Mouse (Mus musculus): ENCODE measurements at regions not wholly inside any gene's neighbourhood (a gene's known extent, or its start where the extent isn't known, plus 50 kb on each side); places are given as distances from the start of the nearest gene placed in this dataset.
A peak's percentile ranks its signal among the peaks of the same experiment; 100 is the strongest.

DNA sequence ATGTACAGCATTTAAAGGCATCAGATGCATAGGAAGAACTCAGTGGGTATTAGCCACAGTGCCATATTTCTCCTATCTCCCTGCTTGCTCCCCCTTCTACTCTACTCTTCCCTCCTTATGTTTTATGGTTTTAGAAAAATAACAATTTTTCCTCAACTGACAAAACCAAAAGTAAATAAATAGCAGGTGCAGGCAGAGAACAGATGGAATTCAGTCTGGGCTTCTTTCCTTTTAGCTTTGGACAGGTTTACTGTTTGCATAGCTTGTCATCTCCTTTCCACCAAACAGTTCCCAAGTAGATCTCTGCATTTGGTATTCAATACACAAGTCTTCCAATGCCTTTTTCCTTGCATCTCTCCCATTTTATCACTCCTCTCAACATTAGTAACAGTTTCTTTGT, 152.5 kb upstream of the Astn2 start:
- Histone ChIP-seq H3K4me3 (ENCODE audit: low read depth, low read length) (no peak overlapping the region), H3K36me3 (replicated peaks; ENCODE audit: control insufficient read depth, insufficient read depth, low read depth, low read length) (no peaks in the 10 kb centered on the region), H3K4me1 (ENCODE audit: control insufficient read depth, insufficient read depth, low read length) (no peaks in the 10 kb centered on the region), H3K9me3 (replicated peaks; ENCODE audit: control insufficient read depth, low read length) (no peaks in the 10 kb centered on the region), H3K27me3 (ENCODE audit: control insufficient read depth, insufficient read depth, low read length) (no peaks in the 10 kb centered on the region), H3K4me2 (ENCODE audit: low read depth, low read length) (no peak overlapping the region), H3K27ac (replicated peaks; ENCODE audit: low read depth, low read length) (no peak overlapping the region), H3K9ac (replicated peaks; ENCODE audit: low read length) (no peak overlapping the region)
- DNase-seq (ENCODE audit: low spot score) (no peak), ATAC-seq (replicated peaks; ENCODE audit: insufficient number of reproducible peaks, low FRiP score, low TSS enrichment, low read depth) (no peak)

DNA sequence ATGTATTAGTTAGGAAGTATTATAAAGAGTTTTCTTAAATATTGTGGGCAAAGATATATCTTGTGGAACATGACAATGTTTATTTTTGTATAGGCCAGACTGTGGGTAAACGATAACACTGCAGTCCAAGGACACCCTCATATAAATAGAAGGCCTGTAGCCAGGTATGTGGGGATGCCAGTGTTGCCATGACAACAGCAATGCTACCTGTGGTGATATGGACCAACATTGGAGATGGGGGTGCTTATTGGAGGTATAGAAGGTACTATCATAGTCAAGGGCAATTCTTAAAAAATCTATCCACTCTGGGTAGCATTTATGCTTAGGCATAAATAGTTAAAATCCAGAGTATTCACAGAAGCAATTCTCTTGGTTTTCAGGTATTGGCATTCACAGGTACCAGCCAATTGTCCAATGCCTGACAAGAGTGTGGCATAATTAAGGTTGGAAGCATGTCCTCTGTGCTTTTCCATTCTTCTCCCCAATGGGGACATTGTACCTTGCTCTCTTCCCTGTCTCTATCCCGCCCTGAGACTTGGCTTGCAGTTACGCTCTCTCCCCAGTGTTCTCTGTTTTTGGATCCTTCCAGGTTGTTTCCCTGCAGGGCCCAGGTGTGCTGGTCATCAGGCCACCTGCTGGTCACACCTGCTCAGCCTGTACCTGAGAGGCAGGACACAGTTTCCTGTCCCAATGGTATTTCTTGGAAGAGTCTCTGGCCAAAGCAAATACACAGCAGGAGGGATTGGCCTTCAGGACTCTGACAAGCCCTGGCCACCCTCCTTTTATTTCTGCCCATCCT, 146.1 kb upstream of the Astn2 start:
- 75% methylated on average over 3 of the region's 3 CpGs for WGBS
- Histone ChIP-seq H3K36me3 (replicated peaks; ENCODE audit: control insufficient read depth, insufficient read depth, low read depth, low read length) (no peaks in the 10 kb centered on the region), H3K27me3 (ENCODE audit: control insufficient read depth, insufficient read depth, low read length) (no peaks in the 10 kb centered on the region), H3K9ac (replicated peaks; ENCODE audit: low read length) (no peak overlapping the region), H3K9me3 (replicated peaks; ENCODE audit: control insufficient read depth, low read length) (no peaks in the 10 kb centered on the region), H3K4me3 (ENCODE audit: low read depth, low read length) (no peak overlapping the region), H3K4me2 (ENCODE audit: low read depth, low read length) (no peak overlapping the region), H3K4me1 (ENCODE audit: control insufficient read depth, insufficient read depth, low read length) (no peaks in the 10 kb centered on the region), H3K27ac (replicated peaks; ENCODE audit: low read depth, low read length) (no peak overlapping the region)
- DNase-seq (ENCODE audit: low spot score): no peak
- ATAC-seq (replicated peaks; ENCODE audit: insufficient number of reproducible peaks, low FRiP score, low TSS enrichment, low read depth): no peak

DNA sequence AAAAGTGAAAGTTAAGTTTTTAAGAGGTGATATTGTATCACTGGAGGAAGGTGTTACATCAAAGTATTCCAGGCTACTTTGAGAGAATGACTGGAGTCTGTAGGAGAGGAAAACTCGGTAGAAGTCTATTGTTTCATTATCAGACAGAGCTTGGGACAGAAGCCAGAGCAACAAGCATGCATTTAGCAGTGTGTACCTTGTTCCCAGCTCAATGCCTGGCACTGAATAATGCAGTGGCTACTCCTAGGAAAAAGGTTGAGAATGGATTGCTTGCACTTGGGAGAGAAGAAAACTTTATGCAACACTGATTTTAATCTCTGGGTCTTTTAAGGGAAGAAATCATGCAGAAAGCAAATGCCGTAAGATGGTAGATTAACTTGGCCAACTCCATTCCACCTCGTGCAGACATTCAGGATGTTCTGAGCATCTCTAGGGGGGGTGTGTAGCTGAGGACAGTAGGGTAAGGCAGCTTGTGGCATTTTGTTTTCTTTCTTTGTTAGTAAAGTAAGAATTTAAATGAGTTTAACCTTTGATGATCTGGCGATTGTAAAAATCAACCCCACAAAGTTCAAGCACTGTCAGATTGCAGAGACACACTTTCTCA, 138.5 kb upstream of the Astn2 start:
- Histone ChIP-seq H3K4me3 (ENCODE audit: low read depth, low read length) (no peak overlapping the region), H3K4me1 (ENCODE audit: control insufficient read depth, insufficient read depth, low read length) (no peaks in the 10 kb centered on the region), H3K9me3 (replicated peaks; ENCODE audit: control insufficient read depth, low read length) (no peaks in the 10 kb centered on the region), H3K4me2 (ENCODE audit: low read depth, low read length) (no peak overlapping the region), H3K27me3 (ENCODE audit: control insufficient read depth, insufficient read depth, low read length) (no peaks in the 10 kb centered on the region), H3K27ac (replicated peaks; ENCODE audit: low read depth, low read length) (no peak overlapping the region), H3K9ac (replicated peaks; ENCODE audit: low read length) (no peak overlapping the region), H3K36me3 (replicated peaks; ENCODE audit: control insufficient read depth, insufficient read depth, low read depth, low read length) (no peaks in the 10 kb centered on the region)
- DNase-seq (ENCODE audit: low spot score) (no peak), ATAC-seq (replicated peaks; ENCODE audit: insufficient number of reproducible peaks, low FRiP score, low TSS enrichment, low read depth) (no peak)
- 71% methylated on average over 4 of the region's 4 CpGs for WGBS

DNA sequence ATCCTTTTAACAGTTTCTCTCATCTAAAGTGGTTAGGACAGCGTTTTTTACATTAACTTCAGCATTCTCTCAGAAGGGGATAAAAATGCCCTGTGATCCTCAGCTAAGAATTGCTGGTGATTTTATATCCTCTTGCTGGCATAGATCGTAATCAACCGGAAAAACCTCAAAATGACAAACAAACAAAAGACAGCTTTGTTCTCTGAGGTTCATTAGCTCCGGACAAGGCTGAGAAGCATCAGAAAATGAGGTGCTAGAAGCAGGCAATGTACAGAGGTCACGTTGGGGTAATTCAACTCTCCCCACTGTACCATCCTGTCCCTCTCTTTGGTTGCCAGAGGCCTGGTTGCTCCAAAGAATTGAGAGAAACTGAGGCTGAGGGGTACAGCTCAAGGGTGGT, 120.0 kb upstream of the Astn2 start:
- WGBS: 62% methylated on average over 5 of the region's 5 CpGs
- Histone ChIP-seq H3K4me3 (ENCODE audit: low read depth, low read length) (no peak overlapping the region), H3K27ac (replicated peaks; ENCODE audit: low read depth, low read length) (no peak overlapping the region), H3K4me2 (ENCODE audit: low read depth, low read length) (no peak overlapping the region), H3K9me3 (replicated peaks; ENCODE audit: control insufficient read depth, low read length) (no peaks in the 10 kb centered on the region), H3K9ac (replicated peaks; ENCODE audit: low read length) (no peak overlapping the region), H3K36me3 (replicated peaks; ENCODE audit: control insufficient read depth, insufficient read depth, low read depth, low read length) (no peaks in the 10 kb centered on the region), H3K27me3 (ENCODE audit: control insufficient read depth, insufficient read depth, low read length) (no peaks in the 10 kb centered on the region), H3K4me1 (ENCODE audit: control insufficient read depth, insufficient read depth, low read length) (no peaks in the 10 kb centered on the region)
- ATAC-seq (replicated peaks; ENCODE audit: insufficient number of reproducible peaks, low FRiP score, low TSS enrichment, low read depth): no peak
- DNase-seq (ENCODE audit: low spot score): no peak

DNA sequence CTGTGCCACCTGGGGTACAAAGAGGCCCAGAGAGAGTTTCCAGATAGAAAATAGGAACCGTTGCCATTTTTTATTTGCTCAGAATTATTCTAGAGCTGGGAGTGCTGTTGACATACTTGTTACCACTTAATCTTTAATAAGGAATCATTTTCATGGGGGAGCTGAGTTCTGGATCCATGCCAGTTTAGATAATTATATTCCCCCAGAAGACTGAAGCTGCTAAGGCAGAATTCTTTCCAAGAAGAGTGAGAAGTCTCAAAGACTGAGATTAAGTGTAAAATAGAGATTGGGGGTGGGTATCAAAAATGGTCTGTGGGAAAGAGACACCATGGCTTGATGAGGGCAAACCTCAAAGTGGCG, 119.5 kb upstream of the Astn2 start:
- ATAC-seq (replicated peaks; ENCODE audit: insufficient number of reproducible peaks, low FRiP score, low TSS enrichment, low read depth): no peak

DNA sequence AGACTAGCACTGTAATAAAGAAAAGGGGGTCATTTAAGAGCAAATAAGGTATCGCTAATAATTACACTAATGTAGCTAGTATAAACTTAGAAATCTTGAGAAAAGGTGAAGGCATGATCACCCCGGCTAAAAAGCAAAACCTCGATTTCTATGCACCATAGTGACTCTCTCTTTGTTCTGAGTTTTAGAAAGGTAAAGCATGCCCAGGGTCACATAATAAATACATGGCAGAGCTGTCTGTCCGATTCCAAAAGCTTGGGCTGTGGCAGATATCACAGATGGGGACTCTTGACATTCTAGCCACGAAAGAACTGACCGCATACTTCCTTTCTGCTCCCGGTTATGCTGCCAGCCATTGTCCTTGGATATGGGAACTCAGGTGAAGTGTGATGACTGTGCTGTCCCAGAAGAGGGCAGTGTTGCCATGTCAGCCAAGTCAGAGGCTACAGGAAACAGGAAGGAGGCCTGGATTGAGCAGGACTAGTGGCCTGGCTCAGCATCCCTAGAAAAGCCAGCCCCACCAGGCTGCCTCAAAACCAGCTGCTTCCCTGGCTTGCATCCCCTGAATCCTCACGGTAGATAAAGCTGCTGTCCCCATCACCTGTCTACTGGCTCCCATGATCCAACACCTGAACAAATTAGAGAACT, 119.0 kb upstream of the Astn2 start:
- peak; percentile 71 for DNase-seq (ENCODE audit: low spot score)
- Histone ChIP-seq H3K4me2 (ENCODE audit: low read depth, low read length) (no peak overlapping the region), H3K27me3 (ENCODE audit: control insufficient read depth, insufficient read depth, low read length) (no peaks in the 10 kb centered on the region), H3K4me1 (ENCODE audit: control insufficient read depth, insufficient read depth, low read length) (no peaks in the 10 kb centered on the region), H3K36me3 (replicated peaks; ENCODE audit: control insufficient read depth, insufficient read depth, low read depth, low read length) (no peaks in the 10 kb centered on the region), H3K9ac (replicated peaks; ENCODE audit: low read length) (no peak overlapping the region), H3K9me3 (replicated peaks; ENCODE audit: control insufficient read depth, low read length) (no peaks in the 10 kb centered on the region), H3K4me3 (ENCODE audit: low read depth, low read length) (no peak overlapping the region), H3K27ac (replicated peaks; ENCODE audit: low read depth, low read length) (no peak overlapping the region)
- 41% methylated on average over 8 of the region's 8 CpGs for WGBS
- ATAC-seq (replicated peaks; ENCODE audit: insufficient number of reproducible peaks, low FRiP score, low TSS enrichment, low read depth): peak; percentile 82

More for the DNA sequence above, 119.5 kb upstream of the Astn2 start:
- Histone ChIP-seq H3K27me3 (ENCODE audit: control insufficient read depth, insufficient read depth, low read length) (no peaks in the 10 kb centered on the region), H3K4me1 (ENCODE audit: control insufficient read depth, insufficient read depth, low read length) (no peaks in the 10 kb centered on the region), H3K27ac (replicated peaks; ENCODE audit: low read depth, low read length) (no peak overlapping the region), H3K4me2 (ENCODE audit: low read depth, low read length) (no peak overlapping the region), H3K4me3 (ENCODE audit: low read depth, low read length) (no peak overlapping the region), H3K36me3 (replicated peaks; ENCODE audit: control insufficient read depth, insufficient read depth, low read depth, low read length) (no peaks in the 10 kb centered on the region), H3K9ac (replicated peaks; ENCODE audit: low read length) (no peak overlapping the region), H3K9me3 (replicated peaks; ENCODE audit: control insufficient read depth, low read length) (no peaks in the 10 kb centered on the region)
- DNase-seq (ENCODE audit: low spot score): no peak
- WGBS: 85% methylated on average over 2 of the region's 2 CpGs

DNA sequence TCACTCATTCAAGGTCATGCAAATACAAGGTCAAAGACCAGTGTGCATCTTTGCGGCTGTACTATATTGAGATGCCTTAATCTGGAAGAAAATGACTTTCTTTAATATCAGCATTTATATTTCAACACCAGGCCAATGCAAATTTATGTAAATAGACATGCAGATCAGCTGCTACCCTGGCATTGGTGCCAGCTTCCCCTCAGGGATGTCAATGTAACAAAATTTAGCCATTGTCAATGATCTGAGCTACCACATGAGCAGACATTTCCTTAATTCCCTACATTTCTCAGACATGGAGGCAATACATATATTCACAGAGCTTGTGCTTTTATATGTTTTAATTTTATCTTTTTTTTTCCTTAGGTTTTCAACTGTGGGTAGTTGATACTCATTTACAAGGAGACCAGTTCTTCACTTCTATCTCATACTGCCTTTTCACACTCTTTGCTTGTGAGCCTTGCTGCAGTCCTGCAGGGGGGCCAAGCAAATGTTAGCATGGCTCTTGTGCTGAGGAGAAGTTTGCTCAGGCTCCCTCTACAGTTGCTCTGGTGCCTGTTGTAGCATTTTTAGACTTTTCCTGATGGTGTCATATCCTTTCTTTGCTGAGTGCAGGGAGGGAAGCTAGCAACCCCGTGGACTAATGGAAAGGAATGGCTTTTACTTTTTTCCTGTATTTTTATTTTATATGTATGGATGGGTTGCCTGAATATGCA, 117.8 kb upstream of the Astn2 start:
- 88% methylated on average over 2 of the region's 2 CpGs for WGBS
- H3K4me3 ChIP-seq (ENCODE audit: low read depth, low read length): no peak overlapping the region
- no peaks in the 10 kb centered on the region for H3K4me1 ChIP-seq (ENCODE audit: control insufficient read depth, insufficient read depth, low read length)
- H3K9me3 ChIP-seq (replicated peaks; ENCODE audit: control insufficient read depth, low read length): no peaks in the 10 kb centered on the region
- no peaks in the 10 kb centered on the region for H3K36me3 ChIP-seq (replicated peaks; ENCODE audit: control insufficient read depth, insufficient read depth, low read depth, low read length)
- H3K9ac ChIP-seq (replicated peaks; ENCODE audit: low read length): no peak overlapping the region
- no peaks in the 10 kb centered on the region for H3K27me3 ChIP-seq (ENCODE audit: control insufficient read depth, insufficient read depth, low read length)
- no peak overlapping the region for H3K27ac ChIP-seq (replicated peaks; ENCODE audit: low read depth, low read length)
- no peak for ATAC-seq (replicated peaks; ENCODE audit: insufficient number of reproducible peaks, low FRiP score, low TSS enrichment, low read depth)
- H3K4me2 ChIP-seq (ENCODE audit: low read depth, low read length): no peak overlapping the region
- DNase-seq (ENCODE audit: low spot score): no peak

DNA sequence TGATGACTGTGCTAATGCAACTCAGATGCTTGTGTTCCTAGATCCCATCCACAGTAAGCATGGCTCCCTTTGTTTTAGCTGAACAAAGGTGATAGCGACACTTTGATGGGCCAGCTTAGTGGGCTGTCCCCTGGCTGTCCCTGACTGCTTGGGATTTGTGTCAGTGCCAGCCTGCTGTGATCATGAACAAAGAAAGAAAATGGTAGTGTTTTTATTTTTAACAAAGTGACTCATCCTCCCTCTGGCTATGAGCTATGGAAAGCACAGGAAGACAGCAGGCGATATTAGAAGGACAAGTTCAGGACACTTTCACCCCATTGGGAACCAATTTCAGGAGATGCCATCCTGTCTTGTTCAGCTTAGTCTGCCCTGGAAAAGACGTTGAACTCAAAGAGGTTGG, 116.4 kb upstream of the Astn2 start:
- H3K36me3 ChIP-seq (replicated peaks; ENCODE audit: control insufficient read depth, insufficient read depth, low read depth, low read length): no peaks in the 10 kb centered on the region
- H3K27me3 ChIP-seq (ENCODE audit: control insufficient read depth, insufficient read depth, low read length): no peaks in the 10 kb centered on the region
- no peaks in the 10 kb centered on the region for H3K9me3 ChIP-seq (replicated peaks; ENCODE audit: control insufficient read depth, low read length)
- DNase-seq (ENCODE audit: low spot score) (no peak), ATAC-seq (replicated peaks; ENCODE audit: insufficient number of reproducible peaks, low FRiP score, low TSS enrichment, low read depth) (no peak)
- 70% methylated on average over 3 of the region's 3 CpGs for WGBS
- no peak overlapping the region for H3K4me3 ChIP-seq (ENCODE audit: low read depth, low read length)
- H3K4me1 ChIP-seq (ENCODE audit: control insufficient read depth, insufficient read depth, low read length): no peaks in the 10 kb centered on the region
- no peak overlapping the region for H3K27ac ChIP-seq (replicated peaks; ENCODE audit: low read depth, low read length)
- no peak overlapping the region for H3K4me2 ChIP-seq (ENCODE audit: low read depth, low read length)
- H3K9ac ChIP-seq (replicated peaks; ENCODE audit: low read length): no peak overlapping the region

All from embryonic facial prominence, embryonic 11.5 days (tissue).